Comparison of ENCODE assay signal across 24 mouse cellular contexts in genomic region chr13:32712568-32712967, GRCm38 (mm10).
DNase-seq lines count a peak whose midpoint lies in the region; ATAC-seq and TF ChIP-seq lines count a peak whose summit lies in the region.
"Had no signal": no experiment of that assay in that cellular context is flagged by ENCODE, and none has a peak within 500 bp of the region (broad histone marks: within the 10 kb centered on the region; RNA-seq: fewer than 3 reads in every experiment).

No protein-coding gene starts in this region.

- ATAC-seq in CD4-positive, CD25-positive, alpha-beta regulatory T cell, adult 4 months: peak; percentile 56
- peak; percentile 27 to 39; a peak in 2 of 4 replicates for ATAC-seq in hematopoietic stem cell, adult 5-6 weeks (replicated peaks in 1 of 2; ENCODE audit: insufficient read depth in 1 of 2, low FRiP score in 2 of 2, low TSS enrichment in 1 of 2, low read depth in 1 of 2, poor library complexity in 2 of 2, severe bottlenecking in 2 of 2)
- ATAC-seq: activated CD4-positive, CD25-positive, alpha-beta regulatory T cell, adult 4 months; forebrain, embryonic 13.5 days; forebrain, embryonic 15.5 days; forebrain, postnatal 0 days; Patski had no signal

- no peaks in the 10 kb centered on the region for H3K4me1 ChIP-seq in thymus, adult 2 months (replicated peaks; ENCODE audit: control insufficient read depth, insufficient read depth, low read length)
- H3K4me1 ChIP-seq: embryonic facial prominence, embryonic 10.5 days; embryonic facial prominence, embryonic 12.5 days; forebrain, embryonic 13.5 days; forebrain, embryonic 15.5 days had no signal

- DNase-seq in thymus, postnatal 14 days: peak; percentile 5
- DNase-seq in thymus, adult 2 months: no peak
- DNase-seq in splenic B cell, adult 2 months (ENCODE audit: low read depth, low spot score): peak; percentile 17
- no peak for DNase-seq in lung, postnatal 10 days
- no peak for DNase-seq in kidney, postnatal 25 days
- no peak for DNase-seq in urinary bladder, adult 2 months (ENCODE audit: low spot score)
- DNase-seq: adrenal gland, adult 8-10 months; adrenal gland, postnatal 14 days; adrenal gland, postnatal 36 days; cerebellum, adult 11-12 months; cerebellum, adult 2 months; cerebellum, adult 9-10 months; cerebellum, postnatal 10 days; cerebellum, postnatal 25 days; forebrain, postnatal 0 days had no signal

- no peak overlapping the region for H3K27ac ChIP-seq in thymus, adult 2 months (ENCODE audit: control insufficient read depth, insufficient read depth, low read length)
- H3K27ac ChIP-seq: embryonic facial prominence, embryonic 10.5 days; embryonic facial prominence, embryonic 12.5 days; forebrain, embryonic 13.5 days; forebrain, embryonic 15.5 days had no signal

- no peak for TF ChIP-seq POLR2A in thymus, adult 2 months (IDR thresholded peaks at IDR 0.05; ENCODE audit: control insufficient read depth, extremely low read depth, insufficient read depth, low read length, poor library complexity)

- no peak overlapping the region for H3K4me3 ChIP-seq in thymus, adult 2 months (ENCODE audit: control insufficient read depth, insufficient read depth, low read length)
- H3K4me3 ChIP-seq: embryonic facial prominence, embryonic 10.5 days; embryonic facial prominence, embryonic 12.5 days; forebrain, embryonic 13.5 days; forebrain, embryonic 15.5 days had no signal

- TF ChIP-seq CTCF in thymus, adult 2 months (IDR thresholded peaks at IDR 0.05; ENCODE audit: borderline replicate concordance, control insufficient read depth, extremely low read depth, insufficient read depth, low read length, poor library complexity): no peak

- no peaks in the 10 kb centered on the region for H3K27me3 ChIP-seq in thymus, adult 2 months (ENCODE audit: control insufficient read depth, insufficient read depth, low read length)
- no peaks in the 10 kb centered on the region for H3K27me3 ChIP-seq in splenic B cell, adult 2 months (ENCODE audit: control insufficient read depth, insufficient read depth, low read length, poor library complexity, severe bottlenecking)
- H3K27me3 ChIP-seq: embryonic facial prominence, embryonic 12.5 days; forebrain, embryonic 13.5 days; forebrain, embryonic 15.5 days had no signal

- WGBS in thymus, adult 2 months: 5% methylated on average over 3 of the region's 3 CpGs

- no peaks in the 10 kb centered on the region for H3K36me3 ChIP-seq in thymus, adult 2 months (ENCODE audit: control insufficient read depth, insufficient read depth, low read length)
- no peaks in the 10 kb centered on the region; the same call in 1 of the 2 replicates for H3K36me3 ChIP-seq in splenic B cell, adult 2 months (ENCODE audit: control insufficient read depth, insufficient read depth, low read length, poor library complexity, severe bottlenecking)
- H3K36me3 ChIP-seq: embryonic facial prominence, embryonic 10.5 days; embryonic facial prominence, embryonic 12.5 days; forebrain, embryonic 15.5 days; G1E had no signal

Comparison
In these comparisons a context has a peak if more than half of its experiments do, and no peak if none do; other contexts are left out.
1. DNase-seq: peak in thymus, postnatal 14 days (single experiment) and splenic B cell, adult 2 months (single experiment); none in thymus, adult 2 months (single experiment), lung, postnatal 10 days (single experiment), kidney, postnatal 25 days (0 of 2) and urinary bladder, adult 2 months (single experiment).